Mouse (Mus musculus): ENCODE results near the gene 4931422A03Rik. TPM values are rescaled to one million over a fixed set of nuclear protein-coding genes. Genes with fewer than 3 reads are reported as not detected.

The 4931422A03Rik gene
- polyA plus RNA-seq, 1 experiment from 2014 or later, result 2.4 TPM

DNA sequence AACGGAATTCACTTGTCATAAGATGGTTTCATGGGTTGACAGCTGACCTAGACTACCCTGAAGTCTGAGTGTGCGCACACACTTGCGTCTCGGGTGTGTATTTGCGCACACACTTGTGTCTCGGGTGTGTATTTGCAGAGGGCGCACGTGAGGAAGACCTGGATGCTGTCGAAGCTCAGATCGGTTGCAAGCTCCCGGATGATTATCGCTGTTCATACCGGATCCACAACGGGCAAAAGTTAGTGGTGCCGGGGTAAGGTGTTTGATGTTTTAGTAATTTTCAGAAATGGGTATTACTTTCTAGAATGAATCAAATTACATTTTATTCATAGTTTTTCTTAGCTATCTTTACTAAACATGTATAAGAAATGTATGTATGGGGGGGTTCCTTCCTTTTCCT is 14.6 kb upstream of the 4931422A03Rik start:
- no peaks in the 10 kb centered on the region for H3K4me1 ChIP-seq (replicated peaks)
- no peak for ATAC-seq (ENCODE audit: low read depth)

DNA sequence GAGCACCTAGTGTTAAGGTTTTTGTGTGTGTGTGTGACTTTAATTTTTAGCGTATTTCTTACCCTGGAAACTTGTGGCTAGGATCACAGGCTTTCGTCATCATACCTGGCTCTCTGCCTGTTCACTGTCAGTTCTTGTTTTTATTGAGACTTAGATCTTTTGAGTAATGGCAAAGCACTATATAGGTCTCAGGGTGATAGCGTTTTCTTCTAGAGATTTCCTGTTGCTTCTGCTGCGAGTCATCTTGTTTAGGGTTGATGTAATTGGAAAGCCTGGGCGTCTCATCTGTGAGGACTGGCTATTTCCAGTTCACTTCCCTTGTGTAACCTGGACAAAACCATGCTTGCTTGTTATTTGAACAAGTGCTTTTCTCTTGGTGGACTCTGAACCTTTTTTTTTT is 13.5 kb upstream of the 4931422A03Rik start:
- H3K4me3 ChIP-seq, result no peak overlapping the region
- H3K9ac ChIP-seq, result no peak overlapping the region
- no peaks in the 10 kb centered on the region for H3K27me3 ChIP-seq
- ATAC-seq (ENCODE audit: low read depth), result no peak
- H3K9me3 ChIP-seq, result no peaks in the 10 kb centered on the region
- no peaks in the 10 kb centered on the region for H3K4me1 ChIP-seq (replicated peaks)
- H3K36me3 ChIP-seq, result peaks cover 53% of the 10 kb centered on the region
- 89% methylated on average over 5 of the region's 5 CpGs for WGBS
- no peak overlapping the region for H3K27ac ChIP-seq (replicated peaks)
- no peak overlapping the region for H3K4me2 ChIP-seq

More for the DNA sequence above, 14.6 kb upstream of the 4931422A03Rik start:
- no peaks in the 10 kb centered on the region for H3K9me3 ChIP-seq
- H3K4me3 ChIP-seq, result no peak overlapping the region
- H3K36me3 ChIP-seq, result peaks cover 49% of the 10 kb centered on the region
- H3K9ac ChIP-seq, result no peak overlapping the region
- H3K27ac ChIP-seq (replicated peaks), result no peak overlapping the region
- H3K4me2 ChIP-seq, result no peak overlapping the region
- H3K27me3 ChIP-seq, result no peaks in the 10 kb centered on the region
- WGBS, result 95% methylated on average over 15 of the region's 15 CpGs

DNA sequence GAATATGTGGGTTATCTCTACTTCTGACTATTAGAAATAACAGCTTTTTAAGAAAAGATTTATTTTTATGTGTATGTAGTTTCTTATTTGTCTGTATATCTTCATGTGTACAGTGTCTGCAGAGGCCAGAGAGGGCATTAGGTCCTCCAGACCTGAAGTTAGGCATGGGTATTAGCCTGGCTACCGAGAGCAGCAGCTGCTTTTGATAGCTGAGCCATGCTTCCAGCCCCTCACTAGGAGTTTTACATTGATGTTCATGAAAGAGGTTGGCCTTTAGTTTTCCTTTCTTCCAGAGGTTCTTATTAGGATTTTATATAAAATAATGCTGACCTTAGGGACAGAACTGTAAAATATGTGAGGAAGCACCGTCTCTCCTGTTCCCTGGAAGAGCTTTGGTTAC is 10.1 kb upstream of the 4931422A03Rik start:
- H3K27ac ChIP-seq (replicated peaks), result no peak overlapping the region
- H3K4me3 ChIP-seq, result no peak overlapping the region
- H3K27me3 ChIP-seq, result no peaks in the 10 kb centered on the region
- no peaks in the 10 kb centered on the region for H3K9me3 ChIP-seq
- peaks cover 57% of the 10 kb centered on the region for H3K36me3 ChIP-seq
- no peak overlapping the region for H3K9ac ChIP-seq
- no peak for ATAC-seq (ENCODE audit: low read depth)
- no peaks in the 10 kb centered on the region for H3K4me1 ChIP-seq (replicated peaks)
- H3K4me2 ChIP-seq, result no peak overlapping the region
- 41% methylated on average over 2 of the region's 2 CpGs for whole genome bisulfite sequencing

DNA sequence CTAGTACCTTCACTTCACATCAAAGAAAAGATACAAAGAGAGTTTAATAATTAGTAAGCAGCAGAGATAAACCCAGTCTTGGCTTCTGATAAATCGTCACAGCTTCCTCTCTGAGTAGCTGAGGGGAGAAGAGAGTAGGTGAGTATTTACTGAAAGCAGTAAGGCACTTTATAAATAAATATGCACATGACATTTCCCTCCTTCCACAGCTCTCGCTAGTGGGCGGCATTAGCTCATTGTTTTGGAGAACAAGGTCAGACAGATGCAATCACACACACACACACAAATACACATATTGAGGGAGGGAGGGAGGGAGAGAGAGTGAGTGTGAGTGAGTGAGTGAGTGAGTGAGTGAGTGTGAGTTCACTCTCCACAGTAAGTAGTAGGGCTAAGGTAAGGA is 8.2 kb upstream of the 4931422A03Rik start:
- H3K4me2 ChIP-seq, result no peak overlapping the region
- H3K27ac ChIP-seq (replicated peaks), result no peak overlapping the region
- H3K36me3 ChIP-seq, result peaks cover 57% of the 10 kb centered on the region
- H3K9ac ChIP-seq, result no peak overlapping the region
- WGBS, result 75% methylated on average over 3 of the region's 3 CpGs
- no peak for ATAC-seq (ENCODE audit: low read depth)
- H3K9me3 ChIP-seq, result no peaks in the 10 kb centered on the region
- H3K4me3 ChIP-seq, result no peak overlapping the region
- H3K4me1 ChIP-seq (replicated peaks), result no peaks in the 10 kb centered on the region
- H3K27me3 ChIP-seq, result no peaks in the 10 kb centered on the region

DNA sequence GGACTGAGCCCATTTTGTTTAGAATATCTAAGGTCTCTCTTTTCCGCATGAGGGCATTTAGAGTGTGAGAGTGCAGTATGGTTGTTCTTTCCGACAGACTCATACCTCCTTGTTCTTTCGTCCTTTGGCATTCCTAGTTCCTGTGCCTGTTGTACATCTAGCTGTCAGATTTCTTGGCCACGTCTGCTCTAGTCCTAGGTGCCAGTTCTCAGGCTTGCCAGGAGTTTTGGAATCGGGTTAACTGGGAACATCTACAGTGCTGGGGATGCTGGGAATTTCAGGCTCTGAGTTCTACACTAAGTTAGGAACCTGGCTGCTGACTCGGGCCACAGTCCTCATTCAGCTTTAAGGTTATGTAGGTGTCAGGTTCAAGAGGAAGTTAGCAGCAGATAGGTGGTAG is 7.4 kb upstream of the 4931422A03Rik start:
- ATAC-seq (ENCODE audit: low read depth), result no peak
- H3K27ac ChIP-seq (replicated peaks), result no peak overlapping the region
- no peak overlapping the region for H3K4me3 ChIP-seq
- H3K4me1 ChIP-seq (replicated peaks), result peaks cover 3% of the 10 kb centered on the region; the same call in 1 of the 2 replicates
- 87% methylated on average over 6 of the region's 6 CpGs for WGBS
- no peak overlapping the region for H3K4me2 ChIP-seq
- H3K9ac ChIP-seq, result no peak overlapping the region
- no peaks in the 10 kb centered on the region for H3K9me3 ChIP-seq
- H3K36me3 ChIP-seq, result peaks cover 53% of the 10 kb centered on the region
- no peaks in the 10 kb centered on the region for H3K27me3 ChIP-seq

DNA sequence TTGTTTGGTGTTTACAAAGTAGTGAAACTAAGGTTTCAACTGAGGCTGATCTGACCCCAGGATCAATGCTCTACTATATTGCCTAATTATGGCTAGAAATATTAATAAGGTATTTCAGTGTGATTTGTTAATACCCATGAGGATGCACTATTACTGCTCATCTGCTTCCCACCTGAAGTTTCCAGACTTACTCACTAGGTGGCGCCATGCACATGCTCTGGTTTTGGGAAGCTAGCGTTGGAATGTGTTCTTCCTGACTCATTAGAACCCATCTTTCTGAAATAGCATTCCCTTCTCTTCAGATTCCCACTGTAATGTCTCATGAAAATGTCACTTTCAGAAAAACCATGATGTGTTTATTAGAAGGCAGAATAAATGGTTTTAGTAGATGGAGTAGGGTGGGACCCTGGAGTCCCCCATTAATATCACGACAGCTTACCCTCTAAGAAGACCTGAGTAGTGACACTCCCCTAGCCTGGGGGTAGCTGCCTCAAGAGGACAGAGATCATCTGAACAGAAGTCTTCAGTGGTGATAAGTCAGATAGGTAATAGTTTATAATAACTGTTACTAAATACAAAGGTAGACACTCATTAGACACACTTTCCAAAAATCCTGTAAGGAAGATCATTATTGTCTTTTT is 6.8 kb upstream of the 4931422A03Rik start:
- H3K27me3 ChIP-seq, result no peaks in the 10 kb centered on the region
- peaks cover 8% of the 10 kb centered on the region for H3K4me1 ChIP-seq (replicated peaks)
- H3K9ac ChIP-seq, result no peak overlapping the region
- no peak for ATAC-seq (ENCODE audit: low read depth)
- no peak overlapping the region for H3K4me2 ChIP-seq
- no peak overlapping the region for H3K27ac ChIP-seq (replicated peaks)
- no peak overlapping the region for H3K4me3 ChIP-seq
- peaks cover 48% of the 10 kb centered on the region for H3K36me3 ChIP-seq
- H3K9me3 ChIP-seq, result no peaks in the 10 kb centered on the region
- 34% methylated on average over 3 of the region's 3 CpGs for WGBS

DNA sequence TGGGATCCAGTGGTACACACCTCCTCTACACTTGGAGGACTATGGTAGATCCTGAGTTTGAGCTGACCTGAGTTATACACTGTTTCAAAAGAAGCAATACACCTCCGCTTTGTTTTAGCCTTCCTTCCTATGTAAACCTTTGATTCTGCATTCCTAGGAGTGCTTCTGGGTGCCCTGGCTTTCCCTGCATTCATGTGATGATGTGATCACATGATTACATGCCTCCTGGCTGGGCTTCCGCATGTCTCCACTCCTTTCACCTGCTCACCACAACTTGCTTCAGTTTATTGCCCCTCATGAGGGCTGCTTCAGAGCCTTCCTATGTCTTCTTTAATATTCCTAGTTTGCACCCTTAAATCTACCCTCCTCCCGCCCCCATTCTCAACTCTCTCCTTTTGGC is 3.9 kb upstream of the 4931422A03Rik start:
- no peak for ATAC-seq (ENCODE audit: low read depth)
- Histone ChIP-seq H3K4me2 (no peak overlapping the region), H3K4me1 (replicated peaks) (peaks cover 28% of the 10 kb centered on the region), H3K9ac (no peak overlapping the region), H3K9me3 (no peaks in the 10 kb centered on the region), H3K4me3 (no peak overlapping the region), H3K27ac (replicated peaks) (no peak overlapping the region), H3K36me3 (peaks cover 36% of the 10 kb centered on the region), H3K27me3 (no peaks in the 10 kb centered on the region)
- 93% methylated on average over 3 of the region's 3 CpGs for WGBS

DNA sequence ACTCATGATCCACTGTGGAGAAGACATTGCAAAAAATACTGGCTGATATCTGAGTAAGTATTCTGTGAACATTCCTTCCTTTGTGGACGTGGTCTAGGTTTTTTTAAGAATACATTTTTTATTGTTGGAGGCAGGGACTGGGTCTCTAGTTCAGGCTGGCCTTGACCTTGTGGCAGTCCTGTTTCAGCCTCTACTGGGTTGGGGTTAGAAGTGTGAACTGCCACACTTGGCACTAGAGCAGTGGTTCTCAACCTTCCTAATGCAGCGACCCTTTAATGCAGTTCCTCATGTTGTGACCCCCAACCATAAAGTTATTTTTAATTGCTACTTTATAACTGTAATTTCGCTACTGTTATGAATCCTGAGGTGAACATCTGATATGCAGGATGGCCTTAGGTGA is 2.2 kb upstream of the 4931422A03Rik start:
- Histone ChIP-seq H3K4me2 (no peak overlapping the region), H3K9ac (no peak overlapping the region), H3K4me1 (replicated peaks) (peaks cover 29% of the 10 kb centered on the region), H3K9me3 (no peaks in the 10 kb centered on the region), H3K4me3 (no peak overlapping the region), H3K27me3 (no peaks in the 10 kb centered on the region), H3K36me3 (peaks cover 23% of the 10 kb centered on the region), H3K27ac (replicated peaks) (no peak overlapping the region)
- ATAC-seq (ENCODE audit: low read depth), result no peak
- WGBS, result 85% methylated on average over 3 of the region's 3 CpGs

DNA sequence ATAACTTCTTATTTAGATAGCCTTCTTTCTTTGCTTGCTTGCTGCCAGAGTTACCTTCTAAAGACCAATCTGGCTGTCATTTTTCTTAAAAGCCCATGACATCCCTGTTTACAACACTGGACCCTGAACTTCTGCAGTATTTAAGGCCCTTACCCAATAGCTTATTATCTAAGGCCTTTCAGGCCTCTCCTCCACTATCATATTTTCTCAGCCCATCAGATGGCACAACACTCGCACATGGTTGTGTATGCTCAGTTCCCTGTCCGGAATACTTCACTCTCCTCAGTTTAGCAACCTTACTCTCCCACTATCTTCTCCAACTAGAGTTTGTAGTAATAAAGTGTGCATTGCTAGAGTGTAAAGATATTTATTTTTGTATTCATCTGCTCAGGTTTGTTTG is 913 bp upstream of the 4931422A03Rik start:
- H3K4me1 ChIP-seq (replicated peaks), result peaks cover 29% of the 10 kb centered on the region
- H3K4me3 ChIP-seq, result peak overlapping the region; percentile 93
- H3K4me2 ChIP-seq, result peak overlapping the region; percentile 65
- no peak for ATAC-seq (ENCODE audit: low read depth)
- peaks cover 16% of the 10 kb centered on the region for H3K36me3 ChIP-seq
- whole genome bisulfite sequencing, result 84% methylated on average over 2 of the region's 2 CpGs
- no peaks in the 10 kb centered on the region for H3K27me3 ChIP-seq
- peak overlapping the region; percentile 95 for H3K9ac ChIP-seq
- no peaks in the 10 kb centered on the region for H3K9me3 ChIP-seq
- no peak overlapping the region for H3K27ac ChIP-seq (replicated peaks)

DNA sequence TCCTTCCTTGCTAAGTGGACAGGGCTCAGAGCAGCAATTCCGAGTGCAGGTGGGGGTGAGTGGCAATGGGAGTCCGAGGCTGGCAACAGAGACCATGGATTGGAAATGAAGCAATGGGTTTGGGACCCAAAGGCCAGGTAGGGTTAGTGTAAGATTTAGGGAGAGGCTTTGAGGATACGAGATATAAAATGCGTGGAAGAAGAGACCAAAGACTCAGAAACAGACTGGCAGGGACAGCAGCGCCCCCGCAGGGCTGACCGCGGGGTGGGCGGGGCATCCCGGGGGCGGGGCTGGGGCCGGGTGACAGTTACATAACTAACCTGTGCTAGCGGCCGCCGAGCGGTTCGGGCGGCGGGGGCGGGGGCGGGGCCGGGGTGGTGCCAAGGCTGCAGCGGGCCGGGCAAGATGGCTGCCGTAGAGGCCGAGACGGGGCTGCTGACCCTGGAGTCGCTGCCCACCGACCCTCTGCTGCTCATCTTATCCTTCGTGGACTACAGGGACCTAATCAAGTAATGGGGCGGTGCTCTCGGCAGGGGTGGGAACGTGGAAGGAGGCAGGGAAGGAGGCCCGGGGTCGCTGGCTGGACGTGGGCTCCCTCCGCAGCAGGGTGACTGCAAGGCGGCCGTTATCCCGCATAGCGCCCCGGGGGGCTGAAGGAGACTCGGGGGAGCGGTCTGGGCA is 563 bp downstream of the 4931422A03Rik start, which contains the start of gene Fbxo3:
TSS of gene Fbxo3 (plus strand) at position 264 of the 681 bp plus-strand sequence.
- WGBS, result under 1% methylated on average over 44 of the region's 44 CpGs
- Histone ChIP-seq H3K27ac (replicated peaks) (peak within 1 kb of the TSS; percentile 68), H3K4me2 (peak within 1 kb of the TSS; percentile 65), H3K9me3 (no peaks in the 10 kb centered on the region), H3K9ac (peak within 1 kb of the TSS; percentile 95), H3K4me1 (replicated peaks) (peaks cover 29% of the 10 kb centered on the region), H3K4me3 (peak within 1 kb of the TSS; percentile 93), H3K27me3 (no peaks in the 10 kb centered on the region), H3K36me3 (peaks cover 9% of the 10 kb centered on the region; the same call in 1 of the 2 replicates)
- peak; percentile 97 for ATAC-seq (ENCODE audit: low read depth)

DNA sequence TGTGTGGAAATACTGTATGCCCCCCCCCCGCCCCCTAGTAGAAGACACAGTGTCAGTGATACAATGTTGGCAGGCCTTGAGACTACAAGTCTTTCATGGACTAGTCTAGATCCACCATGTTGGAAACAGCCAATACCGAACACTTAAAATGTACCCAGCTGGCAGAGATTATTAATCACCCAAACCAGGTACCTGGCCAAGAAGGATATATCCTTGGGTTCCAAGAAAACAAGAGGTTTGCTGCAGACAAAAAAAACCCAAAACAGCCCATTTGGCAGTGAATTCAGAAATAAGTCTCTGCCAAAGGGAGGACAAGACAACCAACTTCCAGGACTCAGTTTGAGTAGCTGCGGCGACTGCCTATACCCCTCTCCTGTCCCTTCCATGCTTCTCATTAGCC is 3.5 kb downstream of the 4931422A03Rik start:
- Histone ChIP-seq H3K9ac (no peak overlapping the region), H3K9me3 (no peaks in the 10 kb centered on the region), H3K4me1 (replicated peaks) (peaks cover 18% of the 10 kb centered on the region), H3K27ac (replicated peaks) (no peak overlapping the region), H3K4me2 (no peak overlapping the region), H3K27me3 (no peaks in the 10 kb centered on the region), H3K4me3 (no peak overlapping the region), H3K36me3 (no peaks in the 10 kb centered on the region)
- WGBS, result 92% methylated on average over 4 of the region's 4 CpGs
- no peak for ATAC-seq (ENCODE audit: low read depth)

DNA sequence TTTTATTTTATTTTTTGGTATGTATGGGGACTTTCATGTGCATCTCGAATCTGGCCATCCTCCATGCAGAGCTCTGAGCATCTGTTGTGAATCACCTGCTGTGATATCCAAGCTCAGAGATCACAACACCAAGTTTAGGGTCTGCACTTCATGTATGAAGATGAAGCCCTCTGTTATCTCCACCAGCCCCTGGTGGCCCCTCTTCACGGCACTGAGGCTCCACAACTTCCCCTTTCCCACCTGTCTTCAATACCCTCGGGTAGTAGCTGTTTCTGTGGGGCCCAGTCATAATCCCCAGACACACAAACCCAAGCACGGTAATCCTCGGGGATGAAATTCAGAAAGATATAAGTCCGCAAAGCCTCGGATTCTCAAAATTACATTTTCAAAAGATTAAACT is 5.1 kb downstream of the 4931422A03Rik start:
- WGBS, result 86% methylated on average over 7 of the region's 7 CpGs
- Histone ChIP-seq H3K4me3 (no peak overlapping the region), H3K9me3 (no peaks in the 10 kb centered on the region), H3K4me2 (no peak overlapping the region), H3K27ac (replicated peaks) (no peak overlapping the region), H3K9ac (no peak overlapping the region), H3K4me1 (replicated peaks) (peaks cover 4% of the 10 kb centered on the region; the same call in 1 of the 2 replicates), H3K27me3 (no peaks in the 10 kb centered on the region), H3K36me3 (no peaks in the 10 kb centered on the region)
- ATAC-seq (ENCODE audit: low read depth), result no peak
